Comparison of ENCODE assay signal across 10 mouse cellular contexts in the genomic region with DNA sequence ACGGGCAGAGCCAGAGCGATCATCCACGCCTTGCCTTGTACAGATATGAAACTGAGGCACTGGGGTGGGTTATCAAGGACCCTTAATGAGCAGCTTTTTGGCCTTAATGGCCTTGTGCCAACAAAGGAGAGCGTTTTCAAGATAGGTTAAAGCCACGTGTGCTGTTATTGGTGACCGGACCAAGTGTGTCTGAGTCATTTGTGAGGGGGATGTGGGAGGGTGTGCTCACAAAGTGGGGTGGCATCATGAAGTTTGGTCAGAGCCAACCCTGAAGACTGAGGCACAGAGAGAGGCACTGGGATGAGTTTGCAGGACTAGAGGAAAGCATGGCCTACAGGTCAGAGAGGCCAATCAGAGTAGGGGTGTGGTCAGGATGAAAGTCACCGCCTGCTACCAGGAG. TPM values are rescaled to one million over a fixed set of nuclear protein-coding genes. Genes with fewer than 3 reads are reported as not detected.
DNase-seq lines count a peak whose midpoint lies in the region; ATAC-seq and TF ChIP-seq lines count a peak whose summit lies in the region.
"Had no signal": no experiment of that assay in that cellular context is flagged by ENCODE, and none has a peak within 500 bp of the region (broad histone marks: within the 10 kb centered on the region; RNA-seq: fewer than 3 reads in every experiment).

No protein-coding gene starts in this region.

- no peak for TF ChIP-seq CTCF in heart, adult 2 months (IDR thresholded peaks at IDR 0.05)
- no peak for TF ChIP-seq CTCF in E14TG2a.4 (conservative IDR thresholded peaks at IDR 0.05; ENCODE audit: low read length)

- H3K9ac ChIP-seq in heart, adult 2 months (ENCODE audit: low read depth, low read length) = no peak overlapping the region
- H3K9ac ChIP-seq in kidney, embryonic 14.5 days (ENCODE audit: low read depth, low read length) = no peak overlapping the region

- intact Hi-C loops in heart, adult 2 months (cut with DNase I) = no loop called here

- no peak for DNase-seq in heart, adult 2 months
- DNase-seq in heart, adult 9 months (ENCODE audit: low spot score in 2 of 2) = no peak
- no peak for DNase-seq in kidney, postnatal 4 days
- peak; percentile 57 for DNase-seq in liver
- DNase-seq in layer of hippocampus, adult 18-20 months (ENCODE audit: low spot score in 2 of 2) = no peak
- DNase-seq in cerebellum, adult 9-11 months = no peak
- DNase-seq: cerebellum, adult 8-10 months had no signal

- H3K36me3 ChIP-seq in heart, adult 2 months (ENCODE audit: control insufficient read depth, insufficient read depth, low read length) = peaks cover 40% of the 10 kb centered on the region
- peaks cover 3% of the 10 kb centered on the region; the same call in 1 of the 2 replicates for H3K36me3 ChIP-seq in kidney, embryonic 14.5 days (ENCODE audit: control insufficient read depth, insufficient read depth, low read length)
- no peaks in the 10 kb centered on the region for H3K36me3 ChIP-seq in E14TG2a.4 (ENCODE audit: insufficient read depth, low read length)

- no peaks in the 10 kb centered on the region for H3K79me2 ChIP-seq in heart, adult 2 months (replicated peaks; ENCODE audit: control insufficient read depth, insufficient read depth, low read length)

- H3K4me3 ChIP-seq in heart, adult 2 months = no peak overlapping the region
- no peak overlapping the region for H3K4me3 ChIP-seq in kidney, embryonic 14.5 days (ENCODE audit: low read length)
- H3K4me3 ChIP-seq in E14TG2a.4 (replicated peaks; ENCODE audit: low read length) = peak overlapping the region; percentile 78; the same call in 1 of the 2 replicates

- no peak for TF ChIP-seq POLR2A in heart, adult 2 months (IDR thresholded peaks at IDR 0.05; ENCODE audit: insufficient read depth, low read depth, low read length)

- 66% methylated on average over 7 of the region's 7 CpGs for WGBS in heart, adult 2 months
- 88% methylated on average over 7 of the region's 7 CpGs for WGBS in kidney, embryonic 14.5 days

- TF ChIP-seq EP300 in heart, adult 2 months (IDR thresholded peaks at IDR 0.05; ENCODE audit: insufficient read depth, low read depth, low read length) = no peak

- no peak overlapping the region for H3K4me2 ChIP-seq in kidney, embryonic 14.5 days (replicated peaks; ENCODE audit: low read depth, low read length)

- no peaks in the 10 kb centered on the region for H3K27me3 ChIP-seq in heart, adult 2 months (ENCODE audit: control insufficient read depth, insufficient read depth, low read length)
- no peaks in the 10 kb centered on the region for H3K27me3 ChIP-seq in kidney, embryonic 14.5 days (ENCODE audit: control insufficient read depth, insufficient read depth, low read length)
- H3K27me3 ChIP-seq in E14TG2a.4 (ENCODE audit: insufficient read depth, low read length) = peaks cover 79% of the 10 kb centered on the region
- H3K27me3 ChIP-seq: Patski had no signal

- H3K27ac ChIP-seq in heart, adult 2 months = peak overlapping the region; percentile 73
- H3K27ac ChIP-seq in kidney, embryonic 14.5 days (ENCODE audit: low read depth, low read length) = no peak overlapping the region

- peak; percentile 3; the same call in 1 of the 2 replicates for ATAC-seq in kidney, embryonic 14.5 days (ENCODE audit: low FRiP score, low TSS enrichment)
- ATAC-seq: Patski had no signal

- no peaks in the 10 kb centered on the region for H3K9me3 ChIP-seq in kidney, embryonic 14.5 days (ENCODE audit: control insufficient read depth, low read length)
- H3K9me3 ChIP-seq in E14TG2a.4 (ENCODE audit: low read length) = peaks cover 15% of the 10 kb centered on the region

- H3K4me1 ChIP-seq in heart, adult 2 months (ENCODE audit: control insufficient read depth, insufficient read depth, low read length) = peaks cover 26% of the 10 kb centered on the region
- H3K4me1 ChIP-seq in kidney, embryonic 14.5 days (ENCODE audit: control insufficient read depth, insufficient read depth, low read length) = peaks cover 5% of the 10 kb centered on the region; the same call in 1 of the 2 replicates
- H3K4me1 ChIP-seq in E14TG2a.4 (replicated peaks; ENCODE audit: low read depth, low read length) = peaks cover 64% of the 10 kb centered on the region

RNA-seq across cellular contexts. Expression of gene Nop53, which starts 8.6 kb away (rescaled TPM):
- 100 to 1,000 TPM; 117 to 143 TPM for total RNA-seq in heart, adult 2 months (2021)
- polyA plus RNA-seq in heart, adult 2 months (2012; rRNA removed) = 56.3 and 60.0 TPM in 2 replicates
- polyA plus RNA-seq in kidney, embryonic 14.5 days (2014; fragmentation: Nextera tagmentation; extraction: Ambion mirVana) = 203 and 216 TPM in 2 replicates
- 100 to 1,000 TPM; 143 to 144 TPM for total RNA-seq in layer of hippocampus, adult 18-20 months (2021)

RNA-seq across cellular contexts. Expression of gene Ehd2, which starts 12.9 kb away (rescaled TPM):
- 10 to 100 TPM; 76.8 to 91.3 TPM for total RNA-seq in heart, adult 2 months (2021)
- polyA plus RNA-seq in heart, adult 2 months (2012; rRNA removed) = 81.9 and 100 TPM in 2 replicates
- 17.7 and 22.3 TPM in 2 replicates for polyA plus RNA-seq in kidney, embryonic 14.5 days (2014; fragmentation: Nextera tagmentation; extraction: Ambion mirVana)
- 1 to 10 TPM; 5.6 to 6.1 TPM for total RNA-seq in layer of hippocampus, adult 18-20 months (2021)

RNA-seq across cellular contexts. Expression of gene Selenow, which starts 32.2 kb away (rescaled TPM):
- total RNA-seq in heart, adult 2 months (2021) = 100 to 1,000 TPM; 170 to 195 TPM
- polyA plus RNA-seq in heart, adult 2 months (2012; rRNA removed) = 312 and 325 TPM in 2 replicates
- 811 and 907 TPM in 2 replicates for polyA plus RNA-seq in kidney, embryonic 14.5 days (2014; fragmentation: Nextera tagmentation; extraction: Ambion mirVana)
- total RNA-seq in layer of hippocampus, adult 18-20 months (2021) = 1,000 to 10,000 TPM; 1,389 to 1,431 TPM

Comparison
In these comparisons a context has a peak if more than half of its experiments do, and no peak if none do; other contexts are left out.
1. RNA of gene Ehd2, which starts 12.9 kb away (total RNA-seq): 76.8 to 91.3 TPM in heart, adult 2 months; 5.6 to 6.1 TPM in layer of hippocampus, adult 18-20 months; every median in the first group is over 10 times any median in the second.
2. RNA of gene Selenow, which starts 32.2 kb away (total RNA-seq): 1,389 to 1,431 TPM in layer of hippocampus, adult 18-20 months; 170 to 195 TPM in heart, adult 2 months; every median in the first group is over 4 times any median in the second.